ENCODE assay signal across 15 mouse cellular contexts in genomic region chr4:7597671-7598390, GRCm38 (mm10).
"Had no signal": no experiment of that assay in that cellular context is flagged by ENCODE, and none has a peak within 500 bp of the region (broad histone marks: within the 10 kb centered on the region; RNA-seq: fewer than 3 reads in every experiment).

No protein-coding gene starts in this region.

- H3K4me2 ChIP-seq: kidney, embryonic 15.5 days; liver, embryonic 11.5 days; lung, embryonic 14.5 days; midbrain, embryonic 12.5 days; neural tube, embryonic 15.5 days had no signal

- DNase-seq: kidney, adult 2 months; kidney, postnatal 25 days; lung, embryonic 14.5 days; lung, postnatal 14 days; right cerebral cortex, postnatal 4 days; spleen, adult 18-20 months; thymus, adult 18-20 months; thymus, postnatal 25 days had no signal

- H3K27ac ChIP-seq: kidney, embryonic 15.5 days; limb, embryonic 10.5 days; macrophage; midbrain, embryonic 12.5 days; neural tube, embryonic 15.5 days had no signal

- H3K36me3 ChIP-seq: kidney, embryonic 15.5 days; limb, embryonic 10.5 days; midbrain, embryonic 12.5 days; neural tube, embryonic 15.5 days had no signal

- H3K4me1 ChIP-seq: kidney, embryonic 15.5 days; limb, embryonic 10.5 days; midbrain, embryonic 12.5 days; neural tube, embryonic 15.5 days had no signal

- H3K9me3 ChIP-seq: kidney, embryonic 15.5 days; limb, embryonic 10.5 days; megakaryocyte, embryonic 14.5 days; midbrain, embryonic 12.5 days; neural tube, embryonic 15.5 days had no signal

- H3K27me3 ChIP-seq: kidney, embryonic 15.5 days; megakaryocyte, embryonic 14.5 days; midbrain, embryonic 12.5 days; neural tube, embryonic 15.5 days had no signal

- H3K4me3 ChIP-seq: kidney, embryonic 15.5 days; limb, embryonic 10.5 days; megakaryocyte, embryonic 14.5 days; midbrain, embryonic 12.5 days; neural tube, embryonic 15.5 days had no signal

- H3K9ac ChIP-seq: kidney, embryonic 15.5 days; lung, embryonic 14.5 days; midbrain, embryonic 12.5 days; neural tube, embryonic 15.5 days had no signal
